Mouse (Mus musculus) liver, postnatal 0 days (tissue): ENCODE results near the gene Gabbr2.

Experiments
- CTCF ChIP-seq: sonication (generic); IDR thresholded peaks from 2 replicates; pipeline ENCODE4 v1.5.1; 2016; ENCODE audit warnings: antibody characterized with exemption, low read depth
- EP300 ChIP-seq: IDR thresholded peaks from 2 replicates; pipeline ENCODE4 v1.6.1; 2016; ENCODE audit warnings: antibody characterized with exemption, low read depth, mild to moderate bottlenecking

DNA sequence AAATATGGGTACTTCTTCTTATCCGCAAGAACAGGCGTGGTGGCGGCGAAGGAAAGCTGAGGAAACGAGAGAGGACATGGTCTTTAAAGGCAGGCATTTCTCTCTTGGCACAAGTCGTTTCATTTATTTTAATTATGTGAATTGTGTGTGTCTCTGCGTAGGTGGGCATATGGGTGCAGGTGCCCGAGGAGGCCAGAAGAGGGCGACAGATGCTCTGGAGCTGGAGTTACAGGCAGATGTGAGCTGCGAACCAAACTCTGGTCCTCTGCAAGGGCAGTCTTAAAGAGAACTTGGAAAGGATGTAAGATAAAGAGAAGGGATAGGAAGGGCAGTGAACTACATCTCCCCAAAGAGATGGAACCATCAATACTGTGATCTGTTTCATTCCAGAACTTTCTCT lies 145.3 kb downstream of the Gabbr2 start:
- TF ChIP-seq EP300 (no peak), CTCF (peak; percentile 27; the same call in 1 of the 2 replicates)
